Mouse (Mus musculus) heart, embryonic 15.5 days (tissue): ENCODE measurements at regions not wholly inside any gene's neighbourhood (a gene's known extent, or its start where the extent isn't known, plus 50 kb on each side); places are given as distances from the start of the nearest gene placed in this dataset.

Experiments
- ATAC-seq: fragments of 200-750 bp; cut with Nextera tagmentation; replicated peaks from 2 replicates; pipeline ENCODE4 v1.8.0; 2017; ENCODE audit warnings: low read depth, moderate TSS enrichment; ENCODE audit not compliant: insufficient number of reproducible peaks, insufficient read depth, low FRiP score
- H3K27ac ChIP-seq: fragments of 300-500 bp; sonication (generic); 2 replicates; pipeline ENCODE4 v1.5.1; 2015; ENCODE audit warnings: mild to moderate bottlenecking, inconsistent platforms
- H3K27me3 ChIP-seq: fragments of 300-500 bp; sonication (generic); 2 replicates; pipeline ENCODE4 v1.6.1; 2015; ENCODE audit warnings: inconsistent platforms
- H3K36me3 ChIP-seq: fragments of 300-500 bp; sonication (generic); 2 replicates; pipeline ENCODE4 v1.6.1; 2015; ENCODE audit warnings: mild to moderate bottlenecking, inconsistent platforms
- H3K4me1 ChIP-seq: fragments of 300-500 bp; sonication (generic); replicated peaks from 2 replicates; pipeline ENCODE4 v1.6.1; 2015; ENCODE audit warnings: inconsistent platforms
- H3K4me2 ChIP-seq: fragments of 300-500 bp; sonication (generic); 2 replicates; pipeline ENCODE4 v1.6.1; 2015; ENCODE audit warnings: inconsistent platforms, mild to moderate bottlenecking, moderate library complexity
- H3K4me3 ChIP-seq: fragments of 300-500 bp; sonication (generic); 2 replicates; pipeline ENCODE4 v1.5.1; 2015; ENCODE audit warnings: mild to moderate bottlenecking, inconsistent platforms
- H3K9ac ChIP-seq: fragments of 300-500 bp; sonication (generic); 2 replicates; pipeline ENCODE4 v1.6.1; 2015; ENCODE audit warnings: mild to moderate bottlenecking, inconsistent platforms
- H3K9me3 ChIP-seq: fragments of 300-500 bp; sonication (generic); replicated peaks from 2 replicates; pipeline ENCODE4 v1.6.1; 2016; ENCODE audit warnings: inconsistent platforms
- WGBS: fragments of 180-500 bp; shearing (Covaris S2); methylation state at CpG from one replicate; pipeline ENCODE4 v1.1.7; 2015; ENCODE audit warnings: mixed read lengths; 5-methylcytosine and 5-hydroxymethylcytosine counted together

GRCm38 (mm10) chr8:82191011-82191410, 212.0 kb downstream of the Il15 start:
- Histone ChIP-seq H3K27ac (no peak overlapping the region), H3K27me3 (no peaks in the 10 kb centered on the region), H3K4me3 (no peak overlapping the region), H3K4me1 (0 out of 2 replicates have a peak, but pooled peaks cover 12% of the 10 kb centered on the region), H3K4me2 (no peak overlapping the region), H3K36me3 (no peaks in the 10 kb centered on the region), H3K9ac (no peak overlapping the region), H3K9me3 (no peaks in the 10 kb centered on the region)
- ATAC-seq, result no peak
- WGBS, result 98% methylated on average over 2 of the region's 2 CpGs

GRCm38 (mm10) chr8:82187138-82187880, 215.7 kb downstream of the Il15 start:
- Histone ChIP-seq H3K4me1 (0 out of 2 replicates have a peak, but pooled peaks cover 9% of the 10 kb centered on the region), H3K4me2 (no peak overlapping the region), H3K36me3 (no peaks in the 10 kb centered on the region), H3K27me3 (no peaks in the 10 kb centered on the region), H3K9me3 (no peaks in the 10 kb centered on the region), H3K27ac (peak overlapping the region; percentile 67), H3K4me3 (no peak overlapping the region), H3K9ac (no peak overlapping the region)
- ATAC-seq, result 0 out of 2 replicates have a peak, but pooled peaks have one; percentile 35
- WGBS, result 37% methylated on average over 2 of the region's 2 CpGs

GRCm38 (mm10) chr8:82184022-82184421, 219.0 kb downstream of the Il15 start:
- no peak overlapping the region for H3K27ac ChIP-seq
- no peaks in the 10 kb centered on the region for H3K27me3 ChIP-seq
- no peak overlapping the region for H3K4me3 ChIP-seq
- H3K4me1 ChIP-seq, result 0 out of 2 replicates have a peak, but pooled peaks cover 9% of the 10 kb centered on the region
- no peak overlapping the region for H3K9ac ChIP-seq
- H3K9me3 ChIP-seq, result no peaks in the 10 kb centered on the region
- ATAC-seq, result no peak
- H3K36me3 ChIP-seq, result no peaks in the 10 kb centered on the region
- H3K4me2 ChIP-seq, result no peak overlapping the region
